Mouse (Mus musculus): ENCODE measurements around the gene Mynn.
"Not testable (repeated sequence)": the region's sequence is repeated elsewhere in the genome, so short reads cannot be mapped to it uniquely, and the experiment has no call there.

Mynn gene

DNA sequence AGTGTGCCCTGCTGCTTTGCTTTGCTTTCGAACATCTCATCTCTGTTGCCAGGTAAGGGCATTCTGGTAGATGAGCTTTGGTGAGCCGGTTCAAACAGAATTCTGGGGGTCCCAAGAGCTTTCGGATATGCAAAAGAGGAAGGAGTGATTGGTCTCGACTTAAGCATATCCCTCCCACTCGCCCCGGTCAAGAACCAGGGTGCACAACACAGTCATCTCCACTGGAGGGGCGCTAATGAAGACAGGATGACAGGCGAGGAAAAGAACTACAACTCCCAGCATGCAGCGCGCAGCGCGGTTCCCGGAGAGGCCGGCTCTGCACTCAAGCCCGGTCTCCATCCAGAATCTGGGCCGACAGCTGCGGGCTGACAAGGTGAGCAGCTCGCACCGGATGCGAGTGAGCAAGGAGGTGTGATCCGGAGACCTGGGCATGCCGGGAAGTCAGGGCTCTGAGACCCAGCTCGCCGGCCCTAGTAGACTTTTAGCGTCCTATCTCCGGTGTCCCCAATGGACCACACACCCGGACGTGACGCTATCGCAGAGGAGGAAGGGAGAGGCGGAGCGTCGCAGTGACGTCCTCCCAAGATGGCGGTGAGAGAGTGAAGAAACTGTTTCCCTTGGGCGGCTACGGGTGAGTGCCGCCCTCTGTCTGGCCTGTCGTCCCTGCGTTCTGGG, at the start of gene Mynn:
Mynn (plus strand) TSS at position 1 of the 675 bp plus-strand sequence.
- peak; percentile 92 to 95 for DNase-seq

- DNase-seq = no peak
These were observed 48.1 kb upstream of the Mynn start for GRCm38 (mm10) chr3:30553741-30554140.

- DNase-seq = no peak
These were observed 41.1 kb upstream of the Mynn start for GRCm38 (mm10) chr3:30560677-30561314.

DNA sequence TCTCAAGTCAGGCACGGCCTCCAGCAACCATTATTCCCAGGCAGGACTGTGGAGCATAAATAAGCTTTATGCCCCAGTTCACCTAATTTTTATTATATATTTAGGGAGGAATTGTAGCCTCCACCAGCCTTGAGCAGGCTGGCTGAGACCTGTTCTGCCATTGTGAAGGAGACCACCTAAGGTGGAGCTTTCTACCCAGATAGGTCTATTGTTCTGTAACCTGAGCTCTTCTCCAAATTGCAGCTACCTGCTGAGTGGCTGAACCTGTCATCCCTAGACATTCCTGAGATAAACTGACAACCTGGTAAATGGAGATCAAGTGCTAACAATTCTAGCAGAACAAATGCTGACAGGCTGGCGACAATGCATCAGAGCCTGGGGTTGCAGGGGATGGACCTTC, 35.5 kb upstream of the Mynn start:
- not testable (repeated sequence) for DNase-seq

GRCm38 (mm10) chr3:30573549-30573948, 28.3 kb upstream of the Mynn start:
- DNase-seq = no peak

DNA sequence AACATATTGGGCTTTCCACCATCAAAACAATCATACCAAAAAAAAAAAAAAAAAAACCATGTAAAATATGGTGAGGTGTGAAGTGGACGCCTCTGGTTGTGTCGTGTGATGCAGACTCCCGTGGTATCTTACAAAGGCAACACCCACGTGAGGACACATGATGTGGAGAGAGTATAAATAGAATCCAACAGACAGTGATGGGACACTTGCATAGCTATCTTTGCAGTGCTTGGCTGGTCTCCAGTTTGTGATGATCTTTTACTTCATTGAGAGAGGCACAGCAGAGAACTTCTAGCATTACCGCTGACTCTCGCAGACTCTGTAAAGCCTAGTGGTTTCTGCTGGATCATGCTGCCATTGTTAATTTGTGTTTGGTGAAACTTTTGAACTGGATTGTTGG, 13.0 kb upstream of the Mynn start:
- no peak for DNase-seq

DNA sequence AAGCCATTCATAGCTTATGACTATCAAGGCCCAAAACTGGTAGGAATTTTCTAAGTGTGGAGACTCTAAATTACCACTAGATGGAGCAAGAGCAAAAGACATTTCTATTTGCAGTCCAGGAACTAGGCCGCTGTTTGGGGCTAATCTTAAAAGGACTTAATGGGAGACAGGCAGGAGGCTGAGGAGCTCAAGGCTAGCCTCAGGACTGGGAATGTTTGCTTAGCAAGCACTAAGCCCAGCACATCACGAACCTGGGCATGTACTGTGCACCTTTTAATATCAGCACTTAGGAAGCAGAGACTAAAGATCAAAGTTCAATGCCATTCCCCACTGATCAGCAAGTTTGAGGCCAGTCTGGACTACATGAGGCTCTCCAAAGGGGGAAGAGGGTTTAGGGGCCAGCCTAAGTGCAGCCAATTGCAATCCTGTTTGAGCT, 9.4 kb upstream of the Mynn start:
- no peak for DNase-seq

GRCm38 (mm10) chr3:30593719-30594485, 8.0 kb upstream of the Mynn start:
- no peak for DNase-seq

- no peak for DNase-seq
These were observed 6.6 kb upstream of the Mynn start for GRCm38 (mm10) chr3:30595111-30595832.

GRCm38 (mm10) chr3:30597271-30597670, 4.6 kb upstream of the Mynn start:
- DNase-seq = no peak

DNA sequence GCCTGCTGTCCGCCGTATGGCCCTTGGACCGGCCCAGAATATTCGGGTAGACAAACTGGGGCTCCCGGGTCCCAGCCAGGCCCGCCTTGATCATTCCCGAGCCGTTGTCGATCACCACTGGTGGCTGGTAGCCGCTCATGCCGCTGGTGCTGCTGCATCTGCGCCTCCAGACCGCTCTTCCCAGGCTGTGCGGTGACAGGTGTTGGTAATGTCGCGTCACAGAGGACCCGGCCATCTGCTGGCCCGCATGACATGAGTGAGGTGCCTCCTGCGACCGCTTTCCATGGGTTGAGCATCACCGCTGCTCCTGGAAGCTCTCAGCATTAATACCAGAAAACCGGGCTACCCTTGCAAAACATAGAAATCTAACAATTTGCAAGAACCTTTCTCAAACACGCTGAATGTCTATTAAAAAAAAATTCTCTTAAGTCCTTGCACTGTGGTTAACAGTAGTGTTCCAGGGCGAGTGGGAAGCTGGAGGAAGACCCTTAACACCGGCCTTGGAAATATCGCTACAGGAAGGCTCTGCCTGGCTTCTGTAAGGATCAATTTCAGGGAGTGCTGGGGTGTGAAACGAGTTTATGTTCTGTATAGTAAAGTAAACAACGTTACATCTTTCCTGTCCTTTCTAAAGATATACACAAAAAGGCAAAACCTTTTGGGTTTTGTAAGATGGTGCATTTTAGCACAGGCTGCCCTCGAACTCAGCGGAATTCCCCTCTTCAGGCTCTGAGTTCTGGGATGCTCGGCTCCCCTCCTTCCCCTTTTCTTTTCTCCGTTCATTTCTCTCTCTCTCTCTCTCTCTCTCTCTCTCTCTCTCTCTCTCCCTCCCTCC, 1.9 kb upstream of the Mynn start, which contains the start of gene Actrt3:
Actrt3 (minus strand) TSS at position 229 of the 835 bp plus-strand sequence.
- DNase-seq = peak in 1 of 2 experiments; percentile 34

DNA sequence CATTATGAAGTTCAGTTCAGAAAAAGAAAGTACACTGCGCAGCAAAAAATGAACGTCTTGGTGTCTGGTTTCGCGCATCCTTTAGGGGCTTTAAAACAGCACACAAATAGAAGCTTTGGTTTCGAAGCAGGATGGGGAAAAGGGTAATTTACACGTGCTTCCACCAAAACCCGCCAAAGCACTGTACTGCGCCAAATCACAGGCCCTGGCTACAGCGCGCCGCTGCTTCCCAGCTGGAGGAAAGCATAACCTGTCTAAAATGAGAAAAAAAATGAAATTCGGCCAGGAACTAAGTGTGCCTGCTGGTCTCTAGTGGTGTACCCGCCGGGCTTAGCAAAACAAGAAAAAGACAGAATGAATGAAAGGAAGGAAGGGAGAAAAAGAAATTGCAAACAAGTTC, 1.1 kb upstream of the Mynn start:
- DNase-seq = peak in 1 of 2 experiments; percentile 35

- DNase-seq = peak; percentile 62 to 80
These were observed 690 bp upstream of the Mynn start for GRCm38 (mm10) chr3:30601175-30601574.

- DNase-seq = no peak
These were observed 228 bp upstream of the Mynn start for GRCm38 (mm10) chr3:30601610-30602064.

- no peak for DNase-seq
These were observed 854 bp downstream of the Mynn start for GRCm38 (mm10) chr3:30602740-30603098.

- DNase-seq = no peak
These were observed 1.4 kb downstream of the Mynn start for GRCm38 (mm10) chr3:30603256-30603655.

GRCm38 (mm10) chr3:30608999-30609398, 7.1 kb downstream of the Mynn start:
- no peak for DNase-seq

GRCm38 (mm10) chr3:30610930-30611329, 9.1 kb downstream of the Mynn start:
- peak in 1 of 2 experiments; percentile 24 for DNase-seq

GRCm38 (mm10) chr3:30620132-30620531, 18.3 kb downstream of the Mynn start:
- DNase-seq = no peak

GRCm38 (mm10) chr3:30633681-30634080, 31.8 kb downstream of the Mynn start:
- DNase-seq = no peak

GRCm38 (mm10) chr3:30635629-30636028, 33.8 kb downstream of the Mynn start:
- no peak for DNase-seq

DNA sequence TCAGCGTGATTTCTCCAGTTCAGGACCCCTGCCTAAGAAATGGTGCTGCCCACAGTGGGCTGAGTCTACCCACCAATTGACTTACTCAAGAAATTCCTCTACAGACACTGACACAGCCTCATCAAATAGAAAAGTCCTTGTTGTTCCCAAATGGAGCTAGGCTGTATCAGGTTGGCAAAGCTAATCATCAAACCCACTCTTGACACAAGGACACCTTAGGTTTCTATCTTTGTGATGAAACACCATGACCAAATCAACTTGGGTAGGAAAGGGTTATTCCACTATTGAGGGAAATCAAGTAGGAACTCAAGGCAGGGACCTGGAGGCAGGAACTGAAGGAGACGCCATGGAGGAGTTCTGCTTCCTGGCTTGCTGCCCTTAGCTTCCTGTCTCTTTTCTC, 42.3 kb downstream of the Mynn start, which contains the start of gene Lrriq4:
Lrriq4 (plus strand) TSS at position 301 of the 400 bp plus-strand sequence.
- no peak for DNase-seq
